Mouse (Mus musculus): Measurements from ENCODE around the gene Crim1. TPM values are rescaled to one million over a fixed set of nuclear protein-coding genes. Genes with fewer than 3 reads are reported as not detected.

Gene Crim1
- total RNA-seq, 4 experiments from 2014 or later = 134 to 154 (median 144) TPM

GRCm38 (mm10) chr17:78209646-78210045 lies 9.6 kb downstream of the Crim1 start:
- no peak for DNase-seq (ENCODE audit: low spot score in 2 of 2)

- no peak for DNase-seq (ENCODE audit: low spot score in 2 of 2)
These were observed 11.8 kb downstream of the Crim1 start for GRCm38 (mm10) chr17:78211881-78212280.

- no peak for DNase-seq (ENCODE audit: low spot score in 2 of 2)
These were observed 13.1 kb downstream of the Crim1 start for GRCm38 (mm10) chr17:78213128-78213527.

GRCm38 (mm10) chr17:78216526-78216925 lies 16.5 kb downstream of the Crim1 start:
- no peak for DNase-seq (ENCODE audit: low spot score in 2 of 2)

- DNase-seq (ENCODE audit: low spot score in 2 of 2) = no peak
These were observed 17.4 kb downstream of the Crim1 start for GRCm38 (mm10) chr17:78217406-78217805.

GRCm38 (mm10) chr17:78218506-78219232 lies 18.6 kb downstream of the Crim1 start:
- no peak for DNase-seq (ENCODE audit: low spot score in 2 of 2)

GRCm38 (mm10) chr17:78221007-78221642 lies 21.1 kb downstream of the Crim1 start:
- no peak for DNase-seq (ENCODE audit: low spot score in 2 of 2)

GRCm38 (mm10) chr17:78221860-78222259 lies 21.8 kb downstream of the Crim1 start:
- no peak for DNase-seq (ENCODE audit: low spot score in 2 of 2)

GRCm38 (mm10) chr17:78223988-78224387 lies 23.9 kb downstream of the Crim1 start:
- no peak for DNase-seq (ENCODE audit: low spot score in 2 of 2)

- no peak for DNase-seq (ENCODE audit: low spot score in 2 of 2)
These were observed 25.5 kb downstream of the Crim1 start for GRCm38 (mm10) chr17:78225547-78225946.

GRCm38 (mm10) chr17:78227211-78227610 lies 27.2 kb downstream of the Crim1 start:
- DNase-seq (ENCODE audit: low spot score in 2 of 2) = no peak

- DNase-seq (ENCODE audit: low spot score in 2 of 2) = no peak
These were observed 31.5 kb downstream of the Crim1 start for GRCm38 (mm10) chr17:78231567-78231966.

- DNase-seq (ENCODE audit: low spot score in 2 of 2) = no peak
These were observed 32.7 kb downstream of the Crim1 start for GRCm38 (mm10) chr17:78232703-78233102.

- DNase-seq (ENCODE audit: low spot score in 2 of 2) = no peak
These were observed 33.8 kb downstream of the Crim1 start for GRCm38 (mm10) chr17:78233873-78234272.

GRCm38 (mm10) chr17:78236126-78236525 lies 36.1 kb downstream of the Crim1 start:
- no peak for DNase-seq (ENCODE audit: low spot score in 2 of 2)

- no peak for DNase-seq (ENCODE audit: low spot score in 2 of 2)
These were observed 37.9 kb downstream of the Crim1 start for GRCm38 (mm10) chr17:78237954-78238353.

GRCm38 (mm10) chr17:78240161-78240560 lies 40.1 kb downstream of the Crim1 start:
- no peak for DNase-seq (ENCODE audit: low spot score in 2 of 2)

- DNase-seq (ENCODE audit: low spot score in 2 of 2) = no peak
These were observed 41.2 kb downstream of the Crim1 start for GRCm38 (mm10) chr17:78241238-78241637.

GRCm38 (mm10) chr17:78244752-78245151 lies 44.7 kb downstream of the Crim1 start:
- no peak for DNase-seq (ENCODE audit: low spot score in 2 of 2)

GRCm38 (mm10) chr17:78245444-78245843 lies 45.4 kb downstream of the Crim1 start:
- DNase-seq (ENCODE audit: low spot score in 2 of 2) = no peak

GRCm38 (mm10) chr17:78246634-78247383 lies 46.8 kb downstream of the Crim1 start:
- DNase-seq (ENCODE audit: low spot score in 2 of 2) = no peak

- DNase-seq (ENCODE audit: low spot score in 2 of 2) = no peak
These were observed 48.1 kb downstream of the Crim1 start for GRCm38 (mm10) chr17:78248197-78248596.
